Mouse (Mus musculus): ENCODE results near the gene Vrtn.
A peak's percentile ranks its signal among the peaks of the same experiment; 100 is the strongest.

Gene Vrtn

GRCm38 (mm10) chr12:84687531-84687930 lies 46.7 kb downstream of the Vrtn start:
- no peak for DNase-seq (ENCODE audit: low read depth, low spot score)

DNA sequence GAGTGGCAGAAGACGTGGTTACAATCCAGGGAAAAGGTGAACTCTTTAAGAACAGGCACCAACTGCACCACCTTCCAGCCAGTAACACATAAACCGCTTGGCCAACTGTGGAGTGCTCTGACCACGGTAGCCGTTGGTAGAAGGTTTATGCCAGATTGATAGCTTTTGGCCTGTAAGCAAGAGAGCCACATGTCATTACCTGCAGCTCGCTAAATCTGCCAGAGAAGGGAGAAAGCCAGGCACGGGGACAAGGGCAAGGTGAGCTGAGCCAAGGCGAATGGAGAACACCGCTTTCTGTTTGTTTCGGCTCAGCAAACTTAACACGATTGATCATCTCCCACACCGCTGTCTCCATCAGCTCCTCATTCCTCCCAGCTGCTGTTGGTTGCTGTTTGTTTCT lies 48.2 kb downstream of the Vrtn start:
- DNase-seq (ENCODE audit: low read depth, low spot score): no peak

GRCm38 (mm10) chr12:84691347-84691746 lies 50.5 kb downstream of the Vrtn start:
- DNase-seq (ENCODE audit: low read depth, low spot score): no peak

DNA sequence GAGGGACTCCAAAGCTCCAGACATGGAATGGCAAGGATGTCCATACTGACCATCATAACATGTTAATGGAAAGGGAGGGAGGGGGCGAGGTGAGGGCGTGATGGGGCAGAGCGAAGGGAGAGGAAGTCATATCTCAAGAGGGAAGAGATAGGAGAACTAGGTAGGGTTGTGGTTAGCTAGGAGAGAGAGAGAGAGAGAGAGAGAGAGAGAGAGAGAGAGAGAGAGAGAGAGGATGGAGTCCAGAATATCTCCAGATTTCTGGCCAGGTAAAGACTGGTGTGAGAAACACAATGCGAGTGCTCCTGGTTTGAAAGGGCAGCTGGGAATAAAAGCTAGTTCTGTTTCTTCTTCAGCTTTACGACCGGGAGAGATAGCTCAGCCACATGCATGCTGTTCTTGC lies 51.3 kb downstream of the Vrtn start:
- DNase-seq (ENCODE audit: low read depth, low spot score): no peak

DNA sequence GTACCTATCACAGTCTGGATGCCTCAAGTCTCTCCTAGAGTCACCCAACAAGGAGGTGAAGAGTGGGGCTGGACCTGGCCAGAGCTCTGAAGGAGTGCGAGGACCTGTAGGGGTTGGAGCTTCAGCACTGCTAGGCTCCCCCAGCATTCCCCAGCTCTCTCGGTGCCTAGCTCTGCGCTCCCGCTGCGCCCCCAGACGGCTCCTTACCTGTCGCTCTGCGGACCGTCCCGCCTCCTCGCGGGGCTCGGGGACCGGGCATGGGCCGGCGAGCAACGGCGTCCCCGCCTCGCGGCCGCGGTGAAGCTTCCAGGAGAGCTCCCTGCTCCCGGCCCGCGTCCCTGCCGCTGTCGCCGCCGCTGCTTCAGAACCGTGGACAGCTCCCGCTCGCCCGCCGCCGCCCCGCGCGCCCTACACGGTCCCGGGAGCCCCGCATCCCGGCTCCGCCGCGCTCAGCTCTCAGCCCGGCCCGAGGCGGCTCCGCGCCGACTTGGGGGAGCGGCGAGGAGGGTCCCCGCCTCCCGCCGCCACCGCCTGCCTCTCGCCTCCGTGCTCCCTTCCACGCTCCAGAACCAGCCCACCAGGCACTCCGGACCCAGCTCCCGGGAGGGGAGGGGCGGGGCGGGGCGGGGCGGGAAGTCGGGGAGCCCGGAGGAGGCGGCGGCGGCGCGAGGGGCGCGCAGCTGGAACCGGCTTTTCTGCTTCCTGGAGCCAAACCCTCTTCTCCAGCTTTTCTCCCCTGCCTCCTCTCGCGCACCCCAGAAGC lies 57.7 kb downstream of the Vrtn start, which contains the start of gene Syndig1l:
TSS of gene Syndig1l (minus strand) at position 513 of the 763 bp plus-strand sequence.
- DNase-seq (ENCODE audit: low read depth, low spot score): peak; percentile 41

Data from CD4-positive helper T cell, adult 2 months (primary cell).